Mouse (Mus musculus) lung, adult 2 months (tissue): ENCODE measurements around the gene Siah1b.

Experiments used
- CTCF ChIP-seq: fragments of 200-500 bp; IDR thresholded peaks from 2 replicates; pipeline ENCODE4 v1.5.1; 2011; ENCODE audit warnings: mild to moderate bottlenecking, low read length, control low read depth; ENCODE audit not compliant: insufficient read depth
- POLR2A ChIP-seq: fragments of 200-500 bp; IDR thresholded peaks from 2 replicates; pipeline ENCODE4 v1.6.1; 2011; ENCODE audit warnings: low read depth, mild to moderate bottlenecking, control low read depth, low read length, borderline replicate concordance; ENCODE audit errors: extremely low read depth

DNA sequence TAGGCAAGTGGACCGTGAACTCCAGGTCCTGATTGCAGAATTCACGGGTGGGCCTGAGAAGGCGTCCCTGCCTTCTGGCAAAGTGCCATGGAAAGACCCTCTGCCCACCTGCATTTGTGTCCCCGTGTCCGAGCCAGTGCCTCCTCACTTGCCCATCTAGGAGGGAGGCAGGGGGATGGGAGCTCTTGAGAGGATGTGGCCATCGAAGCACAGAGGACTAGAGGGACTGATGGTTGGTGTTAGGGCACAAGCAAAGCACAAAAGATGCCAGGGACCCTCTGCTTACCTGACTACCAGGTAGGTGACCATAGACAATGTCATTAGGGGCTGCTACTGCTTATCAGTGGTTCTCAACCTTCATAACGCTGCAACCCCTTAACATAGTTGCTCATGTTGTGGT is 25.9 kb upstream of the Siah1b start:
- TF ChIP-seq POLR2A (no peak), CTCF (no peak)
